Mouse (Mus musculus) Muller cell, postnatal 12 days (primary cell): ENCODE data around the gene Gm26727.
"Not testable (repeated sequence)": the region's sequence is repeated elsewhere in the genome, so short reads cannot be mapped to it uniquely, and the experiment has no call there.

ENCODE experiments used
- DNase-seq: peaks from one replicate; pipeline ENCODE4 v3.0.0-alpha.2; 2015; ENCODE audit errors: inconsistent ontology term

The Gm26727 gene

DNA sequence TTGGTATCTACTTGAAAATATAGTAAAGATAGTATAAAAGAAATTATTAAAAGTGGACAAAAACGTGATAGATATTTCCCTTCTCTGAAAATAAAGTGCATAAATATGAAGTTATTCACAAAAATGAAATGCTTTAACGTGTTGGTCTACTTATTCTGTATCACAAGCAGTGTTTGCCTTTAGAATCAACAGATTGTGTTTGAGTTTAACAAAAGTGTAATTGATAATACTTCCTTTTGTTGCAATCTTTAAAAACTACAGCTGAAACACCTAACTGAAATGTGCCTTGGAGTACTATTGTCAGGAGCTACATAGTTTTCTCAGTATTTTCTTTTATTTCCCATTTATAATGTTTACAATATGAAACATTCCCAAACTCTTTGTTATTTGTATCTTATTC, at the start of gene Gm26727:
Gene Gm26727, minus strand, starts transcription at position 101 of the 400 bp plus-strand sequence.
- DNase-seq, result no peak

GRCm38 (mm10) chr2:67481051-67481450, 48.1 kb upstream of the Gm26727 start:
- no peak for DNase-seq

- DNase-seq, result peak; percentile 17
Measured at GRCm38 (mm10) chr2:67477753-67478152, 44.8 kb upstream of the Gm26727 start.

GRCm38 (mm10) chr2:67470030-67470429, 37.0 kb upstream of the Gm26727 start:
- DNase-seq, result not testable (repeated sequence)

GRCm38 (mm10) chr2:67467036-67467435, 34.1 kb upstream of the Gm26727 start:
- DNase-seq, result no peak

DNA sequence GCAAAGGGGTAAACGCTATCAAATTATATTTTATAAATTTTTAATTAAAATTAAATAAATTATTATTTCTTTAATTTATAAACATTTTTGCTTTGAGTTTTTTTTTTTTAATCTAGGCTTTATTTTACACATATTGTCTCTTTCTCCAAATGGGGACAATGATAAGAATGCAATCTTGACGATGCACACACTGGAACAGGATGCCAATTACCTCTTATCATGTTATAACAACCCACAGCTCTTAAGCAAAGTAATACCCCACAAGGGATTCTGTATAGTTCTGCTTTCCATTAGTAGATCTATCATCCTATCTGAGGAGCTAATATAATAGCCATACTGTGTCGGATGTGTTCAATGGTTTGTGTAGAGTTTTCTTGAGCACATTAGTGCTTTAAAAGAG, 27.9 kb upstream of the Gm26727 start:
- no peak for DNase-seq

- DNase-seq, result peak; percentile 5
Measured at GRCm38 (mm10) chr2:67447206-67447605, 14.2 kb upstream of the Gm26727 start.

- no peak for DNase-seq
Measured at GRCm38 (mm10) chr2:67446772-67447171, 13.8 kb upstream of the Gm26727 start.

GRCm38 (mm10) chr2:67445780-67446179, 12.8 kb upstream of the Gm26727 start, which contains the start of gene Xirp2:
Xirp2 (plus strand) TSS chr2:67446002.
- no peak for DNase-seq

GRCm38 (mm10) chr2:67438309-67438708, 5.3 kb upstream of the Gm26727 start:
- DNase-seq, result no peak

DNA sequence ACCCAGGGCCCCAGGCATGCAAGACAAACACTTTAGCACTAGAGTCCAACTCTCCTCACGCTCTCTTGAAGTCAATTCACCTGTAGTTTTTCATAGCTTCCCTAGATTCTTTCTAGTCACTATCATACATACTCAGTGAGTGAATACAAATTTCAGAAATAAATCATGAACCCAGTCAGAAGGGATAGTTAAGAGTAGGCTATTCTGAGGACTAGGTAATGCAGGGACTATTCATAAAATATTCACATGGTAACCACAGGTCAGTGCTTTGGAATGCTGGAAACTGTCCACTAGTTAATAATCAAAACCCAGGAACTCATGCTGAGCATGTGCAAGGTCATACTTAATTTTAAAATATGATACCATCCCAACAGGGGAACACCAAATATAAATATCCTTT, 10.2 kb downstream of the Gm26727 start:
- DNase-seq, result no peak

DNA sequence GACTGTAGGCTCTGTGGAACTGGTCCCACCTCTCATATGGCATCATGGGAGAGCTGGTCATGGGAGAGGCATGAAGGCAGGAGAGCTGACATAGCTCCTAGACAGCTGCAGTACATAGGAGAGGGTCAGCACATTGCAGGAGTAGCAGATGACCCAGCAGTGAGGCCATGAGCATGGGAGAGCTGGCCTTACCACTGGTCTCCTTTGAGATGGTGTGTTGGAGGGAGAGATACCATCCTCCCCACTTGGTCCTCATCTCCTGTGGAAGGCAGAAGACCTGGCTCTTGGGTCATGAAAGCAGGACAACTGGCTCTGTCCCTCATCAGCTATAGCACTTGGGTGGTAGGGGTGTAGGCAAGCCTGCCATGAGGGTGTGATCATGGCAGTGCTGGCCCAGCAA, 12.1 kb downstream of the Gm26727 start:
- DNase-seq, result no peak

DNA sequence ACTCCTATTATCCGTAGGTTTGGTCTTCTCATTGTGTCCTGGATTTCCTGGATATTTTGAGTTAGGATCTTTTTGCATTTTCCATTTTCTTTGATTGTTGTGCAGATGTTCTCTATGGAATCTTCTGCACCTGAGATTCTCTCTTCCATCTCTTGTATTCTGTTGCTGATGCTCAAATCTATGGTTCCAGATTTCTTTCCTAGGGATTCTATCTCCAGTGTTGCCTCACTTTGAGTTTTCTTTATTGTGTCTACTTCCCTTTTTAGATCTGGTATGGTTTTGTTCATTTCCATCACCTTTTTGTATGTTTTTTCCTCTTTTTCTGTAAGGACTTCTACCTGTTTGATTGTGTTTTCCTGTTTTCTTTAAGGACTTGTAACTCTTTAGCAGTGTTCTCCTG, 19.6 kb downstream of the Gm26727 start, which contains the start of gene Gm21830:
Gene Gm21830, plus strand, starts transcription at position 301 of the 400 bp plus-strand sequence.
- DNase-seq, result not testable (repeated sequence)
